Mouse (Mus musculus): ENCODE measurements around the gene Twist2. TPM values are rescaled to one million over a fixed set of nuclear protein-coding genes. Genes with fewer than 3 reads are reported as not detected.

The Twist2 gene
- polyA plus RNA-seq, 1 experiment from 2014 or later = 4.1 TPM

- 63% methylated on average over 10 of the region's 10 CpGs for WGBS
- H3K27me3 ChIP-seq (replicated peaks; ENCODE audit: insufficient read depth, low read length) = no peaks in the 10 kb centered on the region
- H3K36me3 ChIP-seq (ENCODE audit: insufficient read depth, low read length) = no peaks in the 10 kb centered on the region
- no peak overlapping the region for H3K27ac ChIP-seq (ENCODE audit: low read length)
- TF ChIP-seq EP300 (IDR thresholded peaks at IDR 0.05) (no peak), CTCF (IDR thresholded peaks at IDR 0.05) (no peak)
- no peaks in the 10 kb centered on the region for H3K9me3 ChIP-seq (ENCODE audit: low read length)
- H3K9ac ChIP-seq (replicated peaks; ENCODE audit: low read depth) = no peak overlapping the region
- H3K4me2 ChIP-seq (replicated peaks; ENCODE audit: low read depth, low read length) = no peak overlapping the region
- no peak for DNase-seq (ENCODE audit: low spot score)
- H3K4me3 ChIP-seq (ENCODE audit: low read depth, low read length) = no peak overlapping the region
- no peaks in the 10 kb centered on the region for H3K4me1 ChIP-seq (ENCODE audit: insufficient read depth, low read depth, low read length)
- no peak for ATAC-seq
Measured at GRCm38 (mm10) chr1:91873572-91874285, 72.5 kb downstream of the Twist2 start.

- H3K4me2 ChIP-seq (replicated peaks; ENCODE audit: low read depth, low read length) = no peak overlapping the region
- peak; percentile 67 for DNase-seq (ENCODE audit: low spot score)
- H3K4me1 ChIP-seq (ENCODE audit: insufficient read depth, low read depth, low read length) = no peaks in the 10 kb centered on the region
Measured at GRCm38 (mm10) chr1:91874633-91875032, 73.4 kb downstream of the Twist2 start.

GRCm38 (mm10) chr1:91875042-91875720 lies 73.9 kb downstream of the Twist2 start:
- no peaks in the 10 kb centered on the region for H3K4me1 ChIP-seq (ENCODE audit: insufficient read depth, low read depth, low read length)
- DNase-seq (ENCODE audit: low spot score) (peak; percentile 22), ATAC-seq (peak; percentile 59)
- H3K27ac ChIP-seq (ENCODE audit: low read length) = no peak overlapping the region
- no peaks in the 10 kb centered on the region for H3K36me3 ChIP-seq (ENCODE audit: insufficient read depth, low read length)
- H3K9ac ChIP-seq (replicated peaks; ENCODE audit: low read depth) = no peak overlapping the region
- H3K9me3 ChIP-seq (ENCODE audit: low read length) = no peaks in the 10 kb centered on the region
- no peak overlapping the region for H3K4me3 ChIP-seq (ENCODE audit: low read depth, low read length)
- 62% methylated on average over 7 of the region's 7 CpGs for WGBS
- TF ChIP-seq CTCF (IDR thresholded peaks at IDR 0.05) (no peak), EP300 (IDR thresholded peaks at IDR 0.05) (no peak)
- no peaks in the 10 kb centered on the region for H3K27me3 ChIP-seq (replicated peaks; ENCODE audit: insufficient read depth, low read length)
- no peak overlapping the region for H3K4me2 ChIP-seq (replicated peaks; ENCODE audit: low read depth, low read length)

More at GRCm38 (mm10) chr1:91874633-91875032, 73.4 kb downstream of the Twist2 start:
- Histone ChIP-seq H3K4me3 (ENCODE audit: low read depth, low read length) (no peak overlapping the region), H3K27ac (ENCODE audit: low read length) (no peak overlapping the region), H3K36me3 (ENCODE audit: insufficient read depth, low read length) (no peaks in the 10 kb centered on the region), H3K27me3 (replicated peaks; ENCODE audit: insufficient read depth, low read length) (no peaks in the 10 kb centered on the region), H3K9ac (replicated peaks; ENCODE audit: low read depth) (no peak overlapping the region), H3K9me3 (ENCODE audit: low read length) (no peaks in the 10 kb centered on the region)
- WGBS = 12% methylated on average over 2 of the region's 2 CpGs
- ATAC-seq = peak; percentile 72
- peak; percentile 95 for TF ChIP-seq CTCF (IDR thresholded peaks at IDR 0.05)
- TF ChIP-seq EP300 (IDR thresholded peaks at IDR 0.05) = no peak

- Histone ChIP-seq H3K4me3 (ENCODE audit: low read depth, low read length) (no peak overlapping the region), H3K9ac (replicated peaks; ENCODE audit: low read depth) (no peak overlapping the region), H3K27me3 (replicated peaks; ENCODE audit: insufficient read depth, low read length) (no peaks in the 10 kb centered on the region), H3K4me1 (ENCODE audit: insufficient read depth, low read depth, low read length) (no peaks in the 10 kb centered on the region; the same call in 1 of the 2 replicates), H3K9me3 (ENCODE audit: low read length) (no peaks in the 10 kb centered on the region), H3K27ac (ENCODE audit: low read length) (no peak overlapping the region), H3K36me3 (ENCODE audit: insufficient read depth, low read length) (no peaks in the 10 kb centered on the region), H3K4me2 (replicated peaks; ENCODE audit: low read depth, low read length) (no peak overlapping the region)
- DNase-seq (ENCODE audit: low spot score) (no peak), ATAC-seq (no peak)
- 28% methylated on average over 5 of the region's 5 CpGs for WGBS
- TF ChIP-seq CTCF (IDR thresholded peaks at IDR 0.05) (no peak), EP300 (IDR thresholded peaks at IDR 0.05) (no peak)
Measured at GRCm38 (mm10) chr1:91878696-91879095, 77.4 kb downstream of the Twist2 start.

- Histone ChIP-seq H3K4me1 (ENCODE audit: insufficient read depth, low read depth, low read length) (no peaks in the 10 kb centered on the region; the same call in 1 of the 2 replicates), H3K9ac (replicated peaks; ENCODE audit: low read depth) (no peak overlapping the region), H3K4me2 (replicated peaks; ENCODE audit: low read depth, low read length) (no peak overlapping the region), H3K4me3 (ENCODE audit: low read depth, low read length) (no peak overlapping the region), H3K9me3 (ENCODE audit: low read length) (no peaks in the 10 kb centered on the region), H3K36me3 (ENCODE audit: insufficient read depth, low read length) (no peaks in the 10 kb centered on the region), H3K27ac (ENCODE audit: low read length) (no peak overlapping the region), H3K27me3 (replicated peaks; ENCODE audit: insufficient read depth, low read length) (no peaks in the 10 kb centered on the region)
- ATAC-seq = no peak
- 86% methylated on average over 12 of the region's 12 CpGs for WGBS
- TF ChIP-seq EP300 (IDR thresholded peaks at IDR 0.05) = no peak
- TF ChIP-seq CTCF (IDR thresholded peaks at IDR 0.05) = no peak
- no peak for DNase-seq (ENCODE audit: low spot score)
Measured at GRCm38 (mm10) chr1:91880156-91880555, 78.9 kb downstream of the Twist2 start.

GRCm38 (mm10) chr1:91880899-91881298 lies 79.6 kb downstream of the Twist2 start:
- no peaks in the 10 kb centered on the region for H3K9me3 ChIP-seq (ENCODE audit: low read length)
- H3K27ac ChIP-seq (ENCODE audit: low read length) = no peak overlapping the region
- ATAC-seq (peak; percentile 71), DNase-seq (ENCODE audit: low spot score) (peak; percentile 73)
- H3K4me2 ChIP-seq (replicated peaks; ENCODE audit: low read depth, low read length) = no peak overlapping the region
- TF ChIP-seq CTCF (IDR thresholded peaks at IDR 0.05) = no peak
- TF ChIP-seq EP300 (IDR thresholded peaks at IDR 0.05) = no peak
- no peak overlapping the region for H3K4me3 ChIP-seq (ENCODE audit: low read depth, low read length)
- no peaks in the 10 kb centered on the region; the same call in 1 of the 2 replicates for H3K4me1 ChIP-seq (ENCODE audit: insufficient read depth, low read depth, low read length)
- no peaks in the 10 kb centered on the region for H3K27me3 ChIP-seq (replicated peaks; ENCODE audit: insufficient read depth, low read length)
- H3K36me3 ChIP-seq (ENCODE audit: insufficient read depth, low read length) = no peaks in the 10 kb centered on the region
- H3K9ac ChIP-seq (replicated peaks; ENCODE audit: low read depth) = no peak overlapping the region
- WGBS = 44% methylated on average over 8 of the region's 8 CpGs
